Mouse (Mus musculus): ENCODE measurements around the gene Msx3. TPM values are rescaled to one million over a fixed set of nuclear protein-coding genes. Genes with fewer than 3 reads are reported as not detected.
A peak's percentile ranks its signal among the peaks of the same experiment; 100 is the strongest.

Gene Msx3
- polyA plus RNA-seq, 2 experiments = not detected

GRCm38 (mm10) chr7:140042728-140043127 is 6.2 kb downstream of the Msx3 start:
- H3K4me2 ChIP-seq (replicated peaks; ENCODE audit: low read depth, low read length, severe bottlenecking) = no peak overlapping the region
- no peak for TF ChIP-seq POLR2A (IDR thresholded peaks at IDR 0.05; ENCODE audit: borderline replicate concordance, extremely low read depth, insufficient read depth, insufficient read length)
- peaks cover 14% of the 10 kb centered on the region for H3K36me3 ChIP-seq (ENCODE audit: control insufficient read depth, insufficient read depth, low read length)
- no peaks in the 10 kb centered on the region for H3K9me3 ChIP-seq (ENCODE audit: control insufficient read depth, low read length)
- no peak overlapping the region for H3K9ac ChIP-seq (ENCODE audit: low read depth, low read length, severe bottlenecking)
- no peak overlapping the region for H3K27ac ChIP-seq (replicated peaks; ENCODE audit: low read depth, low read length)
- ATAC-seq (ENCODE audit: low FRiP score, low read depth) = no peak
- peaks cover 25% of the 10 kb centered on the region for H3K27me3 ChIP-seq (ENCODE audit: control insufficient read depth, insufficient read depth, low read length)
- WGBS = 47% methylated on average over 3 of the region's 3 CpGs
- peaks cover 2% of the 10 kb centered on the region; the same call in 1 of the 2 replicates for H3K4me1 ChIP-seq (ENCODE audit: control insufficient read depth, insufficient read depth, low read length)
- H3K4me3 ChIP-seq (replicated peaks; ENCODE audit: low read length) = no peak overlapping the region
- DNase-seq (ENCODE audit: low spot score) = no peak

GRCm38 (mm10) chr7:140037171-140037555 is 11.7 kb downstream of the Msx3 start:
- H3K36me3 ChIP-seq (ENCODE audit: control insufficient read depth, insufficient read depth, low read length) = peaks cover 29% of the 10 kb centered on the region
- no peaks in the 10 kb centered on the region for H3K27me3 ChIP-seq (ENCODE audit: control insufficient read depth, insufficient read depth, low read length)
- no peak for TF ChIP-seq POLR2A (IDR thresholded peaks at IDR 0.05; ENCODE audit: borderline replicate concordance, extremely low read depth, insufficient read depth, insufficient read length)
- peak overlapping the region; percentile 62 for H3K4me2 ChIP-seq (replicated peaks; ENCODE audit: low read depth, low read length, severe bottlenecking)
- DNase-seq (ENCODE audit: low spot score) = no peak
- no peaks in the 10 kb centered on the region for H3K9me3 ChIP-seq (ENCODE audit: control insufficient read depth, low read length)
- peak overlapping the region; percentile 84 for H3K4me3 ChIP-seq (replicated peaks; ENCODE audit: low read length)
- WGBS = 47% methylated on average over 3 of the region's 3 CpGs
- no peak overlapping the region for H3K27ac ChIP-seq (replicated peaks; ENCODE audit: low read depth, low read length)
- H3K9ac ChIP-seq (ENCODE audit: low read depth, low read length, severe bottlenecking) = peak overlapping the region; percentile 89
- ATAC-seq (ENCODE audit: low FRiP score, low read depth) = no peak
- peaks cover 14% of the 10 kb centered on the region; the same call in 1 of the 2 replicates for H3K4me1 ChIP-seq (ENCODE audit: control insufficient read depth, insufficient read depth, low read length)

GRCm38 (mm10) chr7:140036281-140037170 is 12.4 kb downstream of the Msx3 start, which contains the start of the genes Zfp511 and Tubgcp2:
TSS of gene Zfp511 (plus strand) at chr7:140036391.
TSS of gene Tubgcp2 (minus strand) at chr7:140036669.
- Histone ChIP-seq H3K9me3 (ENCODE audit: control insufficient read depth, low read length) (no peaks in the 10 kb centered on the region), H3K9ac (ENCODE audit: low read depth, low read length, severe bottlenecking) (peak within 1 kb of the TSS; percentile 89), H3K27me3 (ENCODE audit: control insufficient read depth, insufficient read depth, low read length) (no peaks in the 10 kb centered on the region), H3K4me2 (replicated peaks; ENCODE audit: low read depth, low read length, severe bottlenecking) (peak within 1 kb of the TSS; percentile 62), H3K27ac (replicated peaks; ENCODE audit: low read depth, low read length) (peak within 1 kb of the TSS; percentile 83), H3K4me1 (ENCODE audit: control insufficient read depth, insufficient read depth, low read length) (peaks cover 14% of the 10 kb centered on the region; the same call in 1 of the 2 replicates), H3K36me3 (ENCODE audit: control insufficient read depth, insufficient read depth, low read length) (peaks cover 35% of the 10 kb centered on the region), H3K4me3 (replicated peaks; ENCODE audit: low read length) (peak within 1 kb of the TSS; percentile 84)
- DNase-seq (ENCODE audit: low spot score) (peak; percentile 95), ATAC-seq (ENCODE audit: low FRiP score, low read depth) (peak; percentile 98)
- WGBS = 2% methylated on average over 69 of the region's 69 CpGs
- peak; percentile 53; the same call in 1 of the 2 replicates for TF ChIP-seq POLR2A (IDR thresholded peaks at IDR 0.05; ENCODE audit: borderline replicate concordance, extremely low read depth, insufficient read depth, insufficient read length)

GRCm38 (mm10) chr7:140035456-140035855 is 13.4 kb downstream of the Msx3 start:
- peaks cover 14% of the 10 kb centered on the region; the same call in 1 of the 2 replicates for H3K4me1 ChIP-seq (ENCODE audit: control insufficient read depth, insufficient read depth, low read length)
- ATAC-seq (ENCODE audit: low FRiP score, low read depth) = no peak
- no peak overlapping the region for H3K27ac ChIP-seq (replicated peaks; ENCODE audit: low read depth, low read length)
- H3K4me3 ChIP-seq (replicated peaks; ENCODE audit: low read length) = peak overlapping the region; percentile 84
- H3K27me3 ChIP-seq (ENCODE audit: control insufficient read depth, insufficient read depth, low read length) = no peaks in the 10 kb centered on the region
- WGBS = 14% methylated on average over 7 of the region's 7 CpGs
- H3K9ac ChIP-seq (ENCODE audit: low read depth, low read length, severe bottlenecking) = peak overlapping the region; percentile 89
- H3K9me3 ChIP-seq (ENCODE audit: control insufficient read depth, low read length) = no peaks in the 10 kb centered on the region
- no peak for DNase-seq (ENCODE audit: low spot score)
- peak overlapping the region; percentile 62 for H3K4me2 ChIP-seq (replicated peaks; ENCODE audit: low read depth, low read length, severe bottlenecking)
- TF ChIP-seq POLR2A (IDR thresholded peaks at IDR 0.05; ENCODE audit: borderline replicate concordance, extremely low read depth, insufficient read depth, insufficient read length) = no peak
- peaks cover 39% of the 10 kb centered on the region for H3K36me3 ChIP-seq (ENCODE audit: control insufficient read depth, insufficient read depth, low read length)

- WGBS = 97% methylated on average over 9 of the region's 9 CpGs
- Histone ChIP-seq H3K27ac (replicated peaks; ENCODE audit: low read depth, low read length) (no peak overlapping the region), H3K27me3 (ENCODE audit: control insufficient read depth, insufficient read depth, low read length) (no peaks in the 10 kb centered on the region), H3K4me1 (ENCODE audit: control insufficient read depth, insufficient read depth, low read length) (peaks cover 14% of the 10 kb centered on the region; the same call in 1 of the 2 replicates), H3K4me3 (replicated peaks; ENCODE audit: low read length) (no peak overlapping the region), H3K36me3 (ENCODE audit: control insufficient read depth, insufficient read depth, low read length) (peaks cover 50% of the 10 kb centered on the region), H3K9me3 (ENCODE audit: control insufficient read depth, low read length) (no peaks in the 10 kb centered on the region), H3K4me2 (replicated peaks; ENCODE audit: low read depth, low read length, severe bottlenecking) (no peak overlapping the region), H3K9ac (ENCODE audit: low read depth, low read length, severe bottlenecking) (no peak overlapping the region)
- no peak for ATAC-seq (ENCODE audit: low FRiP score, low read depth)
- no peak for TF ChIP-seq POLR2A (IDR thresholded peaks at IDR 0.05; ENCODE audit: borderline replicate concordance, extremely low read depth, insufficient read depth, insufficient read length)
- no peak for DNase-seq (ENCODE audit: low spot score)
Measured at GRCm38 (mm10) chr7:140033386-140033785, 15.5 kb downstream of the Msx3 start.
